Mouse (Mus musculus): Measurements from ENCODE around the gene Ccdc194.

GRCm38 (mm10) chr8:71474344-71474743 is 51.2 kb downstream of the Ccdc194 start:
- TF ChIP-seq CTCF (IDR thresholded peaks at IDR 0.05) = no peak
- TF ChIP-seq POLR2A (IDR thresholded peaks at IDR 0.05; ENCODE audit: insufficient read depth, low read depth, low read length) = no peak
- TF ChIP-seq EP300 (IDR thresholded peaks at IDR 0.05; ENCODE audit: insufficient read depth, low read depth, low read length) = no peak

Measured in heart, adult 2 months (tissue).